Mouse (Mus musculus): ENCODE results near the gene Plpp2.

Plpp2 gene

DNA sequence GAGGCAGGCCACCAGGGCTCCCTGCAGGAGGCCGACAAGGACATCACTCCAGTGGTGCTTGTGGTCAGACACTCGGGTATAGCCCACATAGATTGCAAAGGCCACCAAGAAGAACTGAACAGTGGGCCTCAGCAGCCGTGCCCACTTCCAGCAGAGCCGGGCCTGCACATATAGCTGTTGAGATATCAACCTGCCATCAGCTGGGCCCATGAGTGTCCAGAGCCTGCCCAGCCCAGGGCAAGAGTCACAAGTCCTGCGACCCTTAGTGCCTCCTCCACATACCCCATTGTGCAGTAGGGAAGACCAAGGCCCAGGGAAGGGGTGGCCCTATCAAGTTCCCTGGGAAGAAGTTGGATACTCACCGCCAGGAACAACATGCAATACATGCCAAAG, 6.1 kb downstream of the Plpp2 start:
- peak; percentile 2 for DNase-seq

GRCm38 (mm10) chr10:79526661-79527452, 6.7 kb downstream of the Plpp2 start:
- DNase-seq, result peak; percentile 1

GRCm38 (mm10) chr10:79525456-79526325, 7.9 kb downstream of the Plpp2 start:
- peak; percentile 0 for DNase-seq

DNA sequence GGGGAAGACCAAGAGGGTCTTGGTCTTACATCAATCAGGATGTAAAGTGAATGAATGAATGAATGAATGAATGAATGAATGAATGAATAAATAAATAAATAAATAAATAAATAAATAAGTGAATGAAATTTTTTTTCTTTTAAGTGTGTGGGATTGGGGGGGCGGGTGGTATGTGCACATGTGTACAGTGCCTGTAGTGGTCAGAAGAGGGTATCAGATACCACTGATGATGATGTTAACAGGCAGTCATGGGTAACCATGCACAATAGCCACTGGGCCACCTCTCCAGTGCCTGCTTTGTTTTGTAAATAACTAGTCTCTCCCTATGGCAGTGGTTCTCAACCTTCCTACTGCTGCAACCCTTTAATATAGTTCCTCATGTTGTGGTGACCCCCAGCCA, 9.2 kb downstream of the Plpp2 start:
- DNase-seq, result no peak

- DNase-seq, result no peak
Observed at GRCm38 (mm10) chr10:79506709-79507108, 26.9 kb downstream of the Plpp2 start.

- DNase-seq, result no peak
Observed at GRCm38 (mm10) chr10:79502830-79503644, 30.6 kb downstream of the Plpp2 start.

DNA sequence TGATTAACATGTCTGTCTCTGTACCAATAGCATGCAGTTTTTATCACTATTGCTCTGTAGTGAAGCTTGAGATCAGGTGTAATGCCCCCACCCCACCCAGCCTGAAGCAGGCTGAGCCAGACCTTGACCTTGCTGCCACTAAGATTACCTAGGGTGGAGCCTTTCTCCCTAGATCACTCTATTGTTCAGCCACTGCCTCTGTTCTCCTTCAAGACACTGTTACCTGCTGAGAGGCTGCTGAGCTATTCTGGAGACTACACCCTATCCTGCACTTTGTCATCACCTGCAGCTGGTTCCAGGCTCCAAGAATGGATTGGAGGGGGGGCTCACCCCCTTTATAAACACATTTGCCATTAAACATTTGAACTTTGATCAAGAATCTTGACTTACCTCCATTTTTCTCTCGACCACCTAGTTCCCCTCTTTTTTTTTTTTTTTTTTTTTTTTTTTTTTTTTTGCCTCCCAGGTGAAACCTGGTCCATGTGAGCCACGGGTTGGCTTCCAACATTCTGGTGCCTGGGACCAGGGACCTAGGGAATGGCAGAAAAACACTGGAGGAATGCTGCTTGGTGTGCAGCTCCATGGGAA, 36.8 kb downstream of the Plpp2 start:
- no peak for DNase-seq

GRCm38 (mm10) chr10:79495886-79496285, 37.7 kb downstream of the Plpp2 start:
- DNase-seq, result peak; percentile 62
